Mouse (Mus musculus): ENCODE measurements around the gene Dnajc17. TPM values are rescaled to one million over a fixed set of nuclear protein-coding genes. Genes with fewer than 3 reads are reported as not detected.

Gene Dnajc17
- polyA plus RNA-seq, 1 experiment = 3.6 TPM

DNA sequence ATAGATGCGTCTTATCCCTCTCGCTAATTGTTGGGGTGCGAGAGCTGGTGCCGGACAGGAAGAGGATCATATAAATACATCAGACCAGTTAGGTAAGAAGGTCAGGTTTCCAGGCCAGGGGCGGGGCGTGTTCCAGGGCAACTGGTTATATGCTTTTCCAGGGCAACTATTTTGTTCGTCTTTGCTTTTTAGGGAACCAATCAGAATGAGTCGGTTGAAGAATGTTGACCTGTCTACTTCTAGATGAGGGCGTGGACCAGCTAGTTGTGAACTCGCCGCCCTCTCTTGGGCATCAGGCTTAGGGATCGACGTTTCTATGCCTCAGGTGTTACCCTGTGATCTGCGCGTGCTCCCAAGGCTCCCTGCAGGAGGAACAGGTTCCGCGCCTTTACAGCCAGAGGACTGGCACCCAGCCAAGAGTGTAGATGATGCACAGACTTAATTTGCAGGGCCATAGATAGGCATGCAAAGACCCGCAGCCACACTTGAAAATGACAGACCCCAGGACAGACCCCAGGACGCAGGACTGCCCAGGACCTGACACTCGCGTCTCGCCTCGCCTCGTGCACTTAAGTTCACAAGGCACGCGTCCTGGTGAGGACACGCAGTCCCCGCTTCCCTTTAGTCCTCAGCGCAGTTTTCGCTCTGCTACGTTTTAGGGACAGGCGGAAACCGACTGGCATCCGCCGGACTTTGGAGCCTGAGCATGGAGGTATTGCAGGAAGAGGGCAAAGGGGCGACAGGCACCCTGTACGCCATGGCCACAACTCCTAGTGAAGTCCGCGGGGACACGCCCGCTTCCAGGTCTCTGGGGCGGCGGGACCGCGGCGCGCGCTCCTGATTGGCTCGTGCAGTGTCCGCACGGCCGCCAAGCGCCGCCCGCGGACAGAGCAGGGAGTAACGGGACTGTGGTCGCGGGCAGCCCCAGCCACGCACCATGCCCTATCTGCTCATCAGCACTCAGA lies 41.4 kb downstream of the Dnajc17 start, which contains the start of gene Gchfr:
Gchfr (plus strand) TSS at position 873 of the 965 bp plus-strand sequence.
- under 1% methylated on average over 60 of the region's 60 CpGs for WGBS
- peak; percentile 78 for DNase-seq (ENCODE audit: low read depth, low spot score)

DNA sequence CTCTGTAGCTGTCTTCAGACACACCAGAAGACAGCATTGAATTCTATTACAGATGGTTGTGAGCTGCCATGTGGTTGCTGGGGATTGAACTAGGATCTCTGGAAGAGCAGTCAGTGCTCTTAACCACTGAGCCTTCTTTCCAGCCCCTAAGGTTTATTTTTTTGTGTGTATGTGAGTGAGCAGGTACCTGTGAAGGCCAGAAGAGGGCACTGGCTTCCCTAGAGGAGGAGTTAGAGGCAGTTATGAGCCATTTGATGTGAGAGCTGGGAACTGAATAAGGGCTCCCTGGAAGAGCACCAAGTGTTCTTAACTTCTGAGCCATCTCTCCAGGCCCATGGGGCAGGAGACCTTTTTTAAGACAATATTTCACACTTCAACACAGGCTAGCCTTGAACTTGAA lies 43.2 kb downstream of the Dnajc17 start:
- no peak for DNase-seq (ENCODE audit: low read depth, low spot score)

- 89% methylated on average over 4 of the region's 4 CpGs for WGBS
- no peak for DNase-seq (ENCODE audit: low read depth, low spot score)
These were observed 44.6 kb downstream of the Dnajc17 start for GRCm38 (mm10) chr2:119163999-119164398.

GRCm38 (mm10) chr2:119163135-119163534 lies 45.5 kb downstream of the Dnajc17 start:
- no peak for DNase-seq (ENCODE audit: low read depth, low spot score)
- WGBS = 40% methylated on average over 3 of the region's 3 CpGs

DNA sequence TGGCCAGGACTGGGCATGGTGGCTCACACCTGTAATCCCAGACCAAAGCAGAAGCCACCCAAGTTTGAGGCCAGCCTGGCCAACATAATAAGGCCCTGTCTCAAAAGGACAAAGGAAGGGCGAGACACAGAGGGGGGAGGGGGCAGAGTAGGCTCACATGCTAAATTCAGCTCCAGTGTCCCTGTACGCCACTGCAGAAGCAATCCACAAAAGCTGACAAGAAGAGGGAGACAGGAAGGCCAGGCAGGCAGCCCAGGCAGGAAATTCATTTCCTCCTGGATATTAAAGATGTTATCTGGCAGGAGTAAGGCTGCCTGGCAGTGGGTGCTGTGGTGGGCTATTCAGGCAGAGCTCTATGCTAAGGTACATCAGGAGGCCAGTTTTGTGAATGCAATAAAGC lies 47.3 kb downstream of the Dnajc17 start:
- no peak for DNase-seq (ENCODE audit: low read depth, low spot score)
- WGBS = 66% methylated on average over 2 of the region's 2 CpGs

DNA sequence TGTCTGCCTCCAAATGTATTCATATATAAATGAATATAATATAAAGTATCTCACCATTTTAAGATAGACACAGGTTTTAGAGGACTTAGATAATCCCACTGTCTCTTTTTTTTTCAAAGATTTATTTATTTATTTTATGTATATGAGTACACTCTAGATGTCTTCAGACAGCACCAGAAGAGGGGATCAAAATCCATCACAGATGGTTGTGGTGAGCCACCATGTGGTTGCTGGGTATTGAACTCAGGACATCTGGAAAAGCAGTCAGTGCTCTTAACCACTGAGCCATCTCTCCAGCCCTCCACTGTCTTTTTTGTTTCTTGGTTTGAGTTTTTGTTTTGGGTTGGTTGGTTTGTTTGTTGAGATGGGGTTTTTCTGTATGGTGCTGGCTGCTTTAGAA lies 50.8 kb downstream of the Dnajc17 start:
- no peak for DNase-seq (ENCODE audit: low read depth, low spot score)

DNA sequence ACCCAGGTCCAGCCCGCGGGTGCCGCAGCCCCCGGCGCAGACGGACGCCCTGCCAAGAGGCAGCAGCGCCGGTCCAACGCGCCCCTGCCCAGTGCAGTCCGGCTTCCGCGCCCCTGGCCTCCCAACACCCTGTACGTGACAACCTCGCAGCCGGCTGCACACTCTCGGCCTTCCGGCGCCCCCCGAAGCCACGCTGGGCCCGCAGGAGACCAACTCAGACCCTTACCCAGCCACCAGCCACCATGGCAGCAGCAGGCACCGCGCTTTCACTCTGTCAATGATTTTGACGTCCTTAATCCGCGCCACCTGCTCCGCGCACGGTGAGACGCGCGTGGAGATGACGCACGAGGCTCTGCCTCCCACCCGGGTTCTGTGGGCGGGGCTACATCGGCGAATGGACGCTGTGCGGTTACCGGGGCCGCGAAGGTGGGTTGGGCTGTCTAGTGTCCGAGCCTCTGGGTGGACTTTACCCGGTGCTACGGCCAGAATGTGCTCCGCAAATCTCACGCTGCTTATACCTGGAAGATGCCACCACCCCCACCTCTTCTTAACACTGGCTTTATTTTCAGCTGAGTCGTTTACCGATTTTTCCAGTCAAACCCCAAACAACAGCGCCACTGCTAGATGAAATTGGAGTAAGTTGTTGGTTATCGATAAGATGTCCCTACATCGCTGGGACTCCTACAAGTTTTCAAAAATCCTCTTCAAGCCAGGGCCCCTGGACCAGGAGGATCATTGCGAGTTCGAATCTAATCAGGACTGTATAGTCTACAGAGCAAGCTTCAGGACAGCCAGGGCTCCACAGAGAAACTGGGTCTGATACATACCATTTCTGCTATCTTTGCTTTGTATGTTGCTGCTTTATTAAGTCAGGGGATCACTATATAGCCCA lies 51.7 kb downstream of the Dnajc17 start, which contains the start of gene Rmdn3:
Rmdn3 (minus strand) TSS at position 354 of the 892 bp plus-strand sequence.
- under 1% methylated on average over 57 of the region's 57 CpGs for WGBS
- peak; percentile 92 for DNase-seq (ENCODE audit: low read depth, low spot score)

DNA sequence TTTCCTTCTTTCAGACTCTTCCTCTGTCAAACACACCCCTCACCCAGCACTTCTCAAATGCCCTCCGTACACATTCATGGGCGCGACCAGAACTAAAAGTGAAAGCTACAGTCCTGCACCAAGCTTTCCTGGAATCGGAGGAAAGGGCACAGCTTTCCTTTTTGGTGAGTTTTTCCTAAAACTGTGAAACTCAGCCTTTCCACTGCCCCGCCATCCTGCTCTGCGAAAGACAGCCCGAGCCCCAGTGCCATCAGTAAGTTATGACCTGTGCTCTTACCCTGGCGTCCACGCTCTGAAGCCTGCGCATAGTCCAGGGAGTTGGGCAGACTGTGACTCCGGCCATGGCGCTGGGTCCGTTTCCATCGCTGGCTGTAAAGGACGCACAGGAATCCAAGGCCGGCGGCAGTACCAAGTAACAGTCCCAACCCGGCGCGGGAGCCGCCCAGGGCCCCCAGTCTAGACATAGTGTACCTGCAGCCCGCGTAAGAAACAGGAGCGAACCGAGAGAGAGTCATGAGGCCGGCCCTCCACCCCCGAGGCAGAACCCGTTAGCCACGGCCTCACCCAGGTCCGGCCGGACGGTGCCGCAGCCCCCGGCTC lies 52.4 kb downstream of the Dnajc17 start:
- under 1% methylated on average over 34 of the region's 34 CpGs for WGBS
- no peak for DNase-seq (ENCODE audit: low read depth, low spot score)

DNA sequence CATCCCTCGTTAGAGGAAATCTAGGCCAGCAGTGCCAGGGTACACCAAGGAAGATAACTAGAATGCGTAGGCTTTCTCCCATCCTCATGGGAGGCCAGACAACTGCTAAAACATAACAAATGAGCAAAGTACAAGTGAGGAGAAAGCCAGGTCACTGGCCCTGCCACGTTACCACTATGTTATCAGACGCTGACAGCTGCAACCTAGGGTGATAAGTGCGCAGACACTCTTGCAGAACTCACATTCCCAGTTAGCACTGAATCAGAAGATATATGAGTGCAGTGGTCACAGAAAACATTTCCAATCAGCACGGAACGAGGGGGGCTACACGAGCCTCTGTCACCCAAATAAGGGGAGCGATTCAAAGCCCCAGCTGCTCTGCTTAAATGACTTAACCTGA lies 53.2 kb downstream of the Dnajc17 start:
- DNase-seq (ENCODE audit: low read depth, low spot score) = no peak
- 74% methylated on average over 9 of the region's 9 CpGs for WGBS

- 37% methylated on average over 2 of the region's 2 CpGs for WGBS
These were observed 53.9 kb downstream of the Dnajc17 start for GRCm38 (mm10) chr2:119154683-119155082.

DNA sequence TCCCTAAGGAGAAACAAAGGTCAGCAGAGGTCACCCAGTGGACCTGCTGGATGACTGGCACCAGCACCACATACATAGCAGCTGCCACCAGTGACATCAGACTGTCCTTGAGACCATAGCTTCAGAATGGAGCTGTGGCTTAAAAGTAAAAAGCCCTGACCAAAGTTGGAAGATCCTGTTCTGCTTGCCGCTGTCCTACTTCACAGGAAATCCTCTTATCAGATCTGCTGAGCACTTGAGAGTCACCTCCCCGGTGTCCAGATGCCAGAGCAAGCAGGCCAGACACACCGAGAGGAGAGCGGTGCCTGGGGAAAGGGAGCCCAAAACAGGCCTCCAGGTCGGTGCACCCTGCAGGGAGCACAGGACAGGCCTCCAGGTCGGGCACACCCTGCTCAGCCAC lies 56.3 kb downstream of the Dnajc17 start:
- WGBS = 89% methylated on average over 6 of the region's 6 CpGs
- no peak for DNase-seq (ENCODE audit: low read depth, low spot score)

More at GRCm38 (mm10) chr2:119154683-119155082, 53.9 kb downstream of the Dnajc17 start:
- peak; percentile 27 for DNase-seq (ENCODE audit: low read depth, low spot score)

DNA sequence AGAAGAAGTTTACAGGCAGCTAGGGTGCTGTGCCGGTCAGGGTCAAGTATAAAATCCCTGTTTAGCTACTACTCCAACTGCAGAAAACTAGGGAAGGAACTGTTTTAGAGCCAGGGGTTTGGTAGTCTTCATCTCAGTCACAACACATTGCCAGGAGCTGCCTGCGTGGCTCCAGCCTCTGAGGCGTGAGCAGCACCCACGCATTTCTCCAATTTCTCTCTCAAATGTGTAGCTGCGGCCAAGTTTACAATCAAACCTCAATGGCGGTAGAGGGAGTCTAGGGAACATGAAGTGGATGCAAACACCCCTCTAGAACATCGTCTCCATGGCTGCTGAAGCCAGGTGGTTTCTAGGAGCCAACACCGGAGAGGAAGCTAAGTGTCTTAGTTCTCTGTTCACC lies 60.8 kb downstream of the Dnajc17 start:
- 88% methylated on average over 8 of the region's 8 CpGs for WGBS
- no peak for DNase-seq (ENCODE audit: low read depth, low spot score)

GRCm38 (mm10) chr2:119147160-119147678 lies 61.4 kb downstream of the Dnajc17 start:
- WGBS = 85% methylated on average over 22 of the region's 22 CpGs
- no peak for DNase-seq (ENCODE audit: low read depth, low spot score)

GRCm38 (mm10) chr2:119146435-119146834 lies 62.2 kb downstream of the Dnajc17 start:
- no peak for DNase-seq (ENCODE audit: low read depth, low spot score)
- 83% methylated on average over 6 of the region's 6 CpGs for WGBS

- 90% methylated on average over 2 of the region's 2 CpGs for WGBS
- no peak for DNase-seq (ENCODE audit: low read depth, low spot score)
These were observed 63.4 kb downstream of the Dnajc17 start for GRCm38 (mm10) chr2:119145199-119145598.

GRCm38 (mm10) chr2:119136346-119136898 lies 72.2 kb downstream of the Dnajc17 start:
- 85% methylated on average over 5 of the region's 5 CpGs for WGBS
- DNase-seq (ENCODE audit: low read depth, low spot score) = no peak
